Mouse (Mus musculus): Measurements from ENCODE around the gene Icam4.
A peak's percentile ranks its signal among the peaks of the same experiment; 100 is the strongest.
"Not testable (repeated sequence)": the region's sequence is repeated elsewhere in the genome, so short reads cannot be mapped to it uniquely, and the experiment has no call there.

The Icam4 gene

DNA sequence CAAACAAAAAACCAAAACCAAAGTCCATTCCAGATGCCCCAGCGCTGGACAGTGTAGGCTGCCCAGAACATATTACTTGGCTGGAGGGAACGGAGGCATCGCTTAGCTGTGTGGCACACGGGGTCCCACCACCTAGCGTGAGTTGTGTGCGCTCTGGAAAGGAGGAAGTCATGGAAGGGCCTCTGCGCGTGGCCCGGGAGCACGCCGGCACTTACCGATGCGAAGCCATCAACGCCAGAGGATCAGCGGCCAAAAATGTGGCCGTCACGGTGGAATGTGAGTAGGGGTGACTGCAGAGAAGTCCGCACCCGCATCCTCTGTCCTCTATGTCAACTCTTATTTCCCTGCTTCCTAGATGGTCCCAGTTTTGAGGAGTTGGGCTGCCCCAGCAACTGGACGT, 7.0 kb downstream of the Icam4 start:
- peak; percentile 89 for DNase-seq

DNA sequence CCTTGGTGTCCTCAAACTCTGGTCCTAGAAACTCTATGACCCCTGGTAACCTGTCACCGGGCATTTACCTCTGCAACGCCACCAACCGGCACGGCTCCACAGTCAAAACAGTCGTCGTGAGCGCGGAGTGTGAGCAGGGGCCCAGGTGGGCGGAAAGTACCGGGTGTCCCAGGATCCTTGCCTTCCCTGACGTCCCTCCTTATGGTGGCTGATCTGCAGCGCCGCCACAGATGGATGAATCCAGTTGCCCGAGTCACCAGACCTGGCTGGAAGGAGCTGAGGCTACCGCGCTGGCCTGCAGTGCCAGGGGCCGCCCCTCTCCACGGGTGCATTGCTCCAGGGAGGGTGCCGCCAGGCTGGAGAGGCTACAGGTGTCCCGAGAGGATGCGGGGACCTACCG, 7.5 kb downstream of the Icam4 start:
- peak; percentile 87 for DNase-seq

DNA sequence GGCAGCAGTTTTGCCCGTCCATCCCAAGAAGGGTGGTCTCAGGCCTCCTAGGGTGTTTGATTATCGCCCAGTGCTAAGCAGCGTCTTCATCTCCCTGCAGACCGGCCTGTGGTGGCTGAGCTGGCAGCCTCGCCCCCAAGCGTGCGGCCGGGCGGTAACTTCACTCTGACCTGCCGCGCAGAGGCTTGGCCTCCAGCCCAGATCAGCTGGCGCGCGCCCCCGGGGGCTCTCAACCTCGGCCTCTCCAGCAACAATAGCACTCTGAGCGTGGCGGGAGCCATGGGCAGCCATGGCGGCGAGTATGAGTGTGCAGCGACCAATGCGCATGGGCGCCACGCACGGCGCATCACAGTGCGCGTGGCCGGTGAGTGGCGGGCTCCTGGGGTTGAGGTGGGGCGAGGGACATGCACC, 8.3 kb downstream of the Icam4 start:
- DNase-seq = peak; percentile 89

DNA sequence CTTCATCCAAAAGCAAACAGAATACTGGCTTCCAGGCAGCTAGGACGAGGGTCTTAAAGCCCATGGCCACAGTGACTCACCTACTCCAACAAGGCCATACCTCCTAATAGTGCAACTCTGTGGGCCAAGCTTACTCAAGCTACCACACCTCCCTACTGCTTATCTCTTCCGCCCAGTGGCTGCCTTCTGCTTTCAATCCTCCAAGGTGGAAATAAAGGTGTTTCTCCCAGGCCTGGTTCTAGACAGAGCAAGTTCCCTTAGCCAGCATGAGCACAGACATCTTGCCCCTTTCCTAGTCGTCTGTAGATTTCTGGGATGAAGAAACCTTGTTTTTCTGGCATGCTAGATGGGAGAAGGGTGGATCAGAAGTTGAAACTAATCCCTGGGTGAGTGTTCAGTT, 10.6 kb downstream of the Icam4 start:
- DNase-seq = peak; percentile 83

DNA sequence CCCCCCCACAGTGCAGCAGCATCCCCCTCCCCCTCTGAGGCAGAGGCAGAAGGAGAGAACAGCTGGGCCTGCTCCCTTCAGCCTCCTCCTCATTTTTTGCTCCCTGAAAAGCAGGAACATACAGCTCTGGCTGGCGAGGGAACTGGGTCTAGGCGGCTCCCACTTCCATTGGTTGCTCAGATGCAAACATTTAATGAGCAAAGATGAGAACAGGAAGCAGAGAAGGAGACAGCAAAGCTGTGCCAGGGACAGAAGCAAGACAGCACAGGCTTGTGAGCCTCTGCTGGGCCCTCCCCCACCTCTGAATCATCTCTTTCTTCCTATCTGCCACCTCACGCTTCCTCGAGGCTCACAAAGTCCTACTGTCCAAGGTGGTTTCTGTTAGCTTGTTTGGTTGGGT, 12.1 kb downstream of the Icam4 start:
- DNase-seq = peak; percentile 55

DNA sequence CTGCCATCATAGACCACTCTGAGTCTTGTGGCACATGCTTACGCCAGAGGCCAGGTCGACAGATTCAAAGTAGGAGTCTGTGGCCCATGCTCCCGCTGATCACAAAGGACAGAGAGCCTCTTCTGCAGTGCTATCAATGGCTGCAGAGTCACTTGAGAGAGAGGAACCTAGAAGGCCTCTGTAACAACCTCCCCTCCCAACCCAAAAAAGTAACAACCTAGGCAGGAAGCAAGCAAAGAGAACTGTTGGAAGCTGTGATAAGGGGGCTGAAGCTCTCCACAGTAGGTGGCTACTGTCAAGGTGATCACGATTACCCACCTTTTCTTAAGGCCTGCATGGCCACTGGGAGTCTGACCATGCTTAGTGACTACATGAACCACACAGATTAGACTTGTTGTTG, 14.4 kb downstream of the Icam4 start:
- DNase-seq = no peak

DNA sequence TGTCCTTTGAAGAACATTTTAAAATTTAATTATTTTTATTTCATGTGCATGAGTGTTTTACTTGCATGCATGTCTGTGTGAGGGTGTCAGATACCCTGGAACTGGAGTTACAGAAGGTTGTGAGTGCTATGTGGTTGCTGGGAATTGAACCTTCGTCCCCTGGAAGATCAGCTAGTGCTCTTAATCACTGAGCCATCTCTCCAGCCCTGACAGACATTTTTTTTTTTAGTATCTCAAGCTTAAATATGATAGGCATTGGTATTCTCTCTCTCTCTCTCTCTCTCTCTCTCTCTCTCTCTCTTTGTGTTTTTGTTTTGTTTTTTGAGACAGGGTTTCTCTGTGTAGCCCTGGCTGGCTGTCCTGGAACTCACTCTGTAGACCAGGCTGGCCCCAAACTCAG, 15.6 kb downstream of the Icam4 start:
- DNase-seq = not testable (repeated sequence)

DNA sequence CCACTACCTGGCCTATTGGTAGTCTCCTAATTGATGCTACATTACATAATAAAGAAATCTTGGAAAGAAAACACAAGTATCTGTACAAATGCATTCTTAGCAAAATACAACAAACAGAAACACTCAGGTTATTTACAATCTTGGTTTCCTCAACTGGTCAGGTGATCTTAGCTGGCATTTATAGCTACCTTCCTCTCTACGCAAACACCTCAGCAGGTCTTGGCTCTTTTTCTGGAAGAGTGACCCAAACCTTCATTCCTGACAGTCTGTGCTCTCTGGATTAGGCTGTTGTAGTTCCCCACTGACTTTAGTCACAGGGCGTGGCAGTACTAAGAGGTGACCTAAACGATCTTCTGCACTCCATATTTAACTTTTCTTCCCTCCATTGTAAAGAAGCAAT, 16.1 kb downstream of the Icam4 start:
- peak; percentile 4 for DNase-seq

DNA sequence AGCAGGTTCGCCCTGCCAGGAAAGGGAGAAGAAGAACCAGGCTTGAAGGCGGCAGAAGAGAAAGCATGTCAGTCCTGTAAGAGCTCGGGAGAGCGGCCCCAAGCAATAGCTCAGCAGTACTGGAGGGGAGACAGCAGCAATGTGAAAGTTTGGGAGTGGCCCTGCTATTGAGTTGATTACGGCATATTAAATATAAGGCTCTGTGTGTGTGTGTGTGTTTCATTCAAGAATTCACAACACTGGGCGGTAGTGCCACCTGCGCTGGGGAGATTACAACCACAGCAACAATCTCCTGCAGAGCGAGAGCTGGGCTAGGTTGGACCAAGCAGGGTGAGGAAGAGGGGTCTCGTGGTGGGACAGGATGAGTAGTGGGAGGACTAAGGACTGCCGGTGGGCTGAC, 22.4 kb downstream of the Icam4 start:
- no peak for DNase-seq

DNA sequence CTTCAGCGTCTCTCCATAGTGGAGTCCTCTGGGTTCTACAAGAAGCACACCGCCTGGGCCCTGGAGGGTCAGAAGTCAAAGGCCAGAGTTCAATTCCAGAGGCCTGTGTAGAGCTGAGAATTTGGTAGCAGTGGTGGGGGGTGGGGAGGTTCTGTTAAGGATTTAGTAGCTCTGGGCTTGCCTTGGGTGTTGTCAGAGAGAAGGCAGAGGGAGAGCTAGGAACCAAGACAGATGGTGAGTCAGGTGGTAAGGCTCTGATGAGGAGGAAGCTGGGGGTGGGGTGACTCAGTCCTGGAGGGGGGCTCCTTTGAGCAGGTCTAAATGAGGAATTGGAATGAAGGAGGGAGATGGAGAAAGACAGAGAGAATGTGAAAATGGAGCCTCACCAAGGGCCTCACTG, 33.8 kb downstream of the Icam4 start:
- no peak for DNase-seq

DNA sequence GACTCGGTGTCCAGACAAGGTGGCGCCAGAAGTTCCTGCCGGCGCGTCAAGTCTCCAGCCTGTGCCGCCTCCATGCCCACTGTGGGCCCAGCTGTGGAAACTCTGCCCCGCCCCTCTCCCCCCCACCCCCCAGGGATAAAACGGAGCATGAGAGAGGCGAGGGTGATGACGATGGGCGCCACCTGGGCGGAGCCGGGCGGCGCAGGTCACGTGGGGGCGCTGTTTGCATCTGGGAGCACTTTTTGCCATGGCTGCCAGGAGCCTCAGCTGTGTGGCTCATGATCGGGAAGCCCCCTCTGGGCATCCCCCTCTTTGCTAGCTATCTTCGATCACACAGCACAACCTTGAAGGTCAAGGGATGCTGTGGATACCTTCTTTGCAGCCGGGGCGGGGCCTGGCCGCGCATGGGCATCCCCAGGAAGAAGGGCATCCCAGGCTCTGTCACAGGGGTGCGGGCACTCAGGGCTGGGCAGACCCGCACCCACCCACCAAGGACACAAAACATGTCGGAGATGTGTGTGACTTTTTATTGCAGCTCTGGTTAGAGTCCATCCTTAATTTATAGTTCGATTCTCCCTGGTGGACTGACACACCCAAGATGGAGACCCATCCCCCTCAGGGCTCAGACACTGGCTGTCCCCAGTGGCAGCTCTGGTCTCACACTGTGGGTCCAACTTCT, 38.0 kb downstream of the Icam4 start, which contains the start of gene Zglp1:
TSS of gene Zglp1 (minus strand) at position 88 of the 679 bp plus-strand sequence.
- DNase-seq = no peak

DNA sequence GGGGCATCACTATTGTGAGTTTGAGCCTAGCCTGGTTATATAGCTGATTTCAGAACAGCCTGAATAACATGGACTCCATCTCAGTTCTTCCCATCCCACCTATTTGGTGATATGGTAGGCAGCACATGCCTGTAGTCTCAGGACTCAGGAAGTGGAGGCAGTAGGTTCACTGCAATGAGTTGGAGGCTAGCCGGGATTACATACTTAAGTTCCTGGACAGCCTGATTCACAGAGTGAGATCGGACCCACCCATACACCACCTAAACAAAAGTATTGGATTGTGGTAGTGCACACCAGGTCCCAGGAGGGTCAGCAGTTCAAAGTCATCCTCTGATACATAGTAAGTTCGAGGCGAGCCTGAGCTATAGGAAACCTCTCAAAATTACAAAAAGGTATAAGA, 43.5 kb downstream of the Icam4 start:
- DNase-seq = no peak

DNA sequence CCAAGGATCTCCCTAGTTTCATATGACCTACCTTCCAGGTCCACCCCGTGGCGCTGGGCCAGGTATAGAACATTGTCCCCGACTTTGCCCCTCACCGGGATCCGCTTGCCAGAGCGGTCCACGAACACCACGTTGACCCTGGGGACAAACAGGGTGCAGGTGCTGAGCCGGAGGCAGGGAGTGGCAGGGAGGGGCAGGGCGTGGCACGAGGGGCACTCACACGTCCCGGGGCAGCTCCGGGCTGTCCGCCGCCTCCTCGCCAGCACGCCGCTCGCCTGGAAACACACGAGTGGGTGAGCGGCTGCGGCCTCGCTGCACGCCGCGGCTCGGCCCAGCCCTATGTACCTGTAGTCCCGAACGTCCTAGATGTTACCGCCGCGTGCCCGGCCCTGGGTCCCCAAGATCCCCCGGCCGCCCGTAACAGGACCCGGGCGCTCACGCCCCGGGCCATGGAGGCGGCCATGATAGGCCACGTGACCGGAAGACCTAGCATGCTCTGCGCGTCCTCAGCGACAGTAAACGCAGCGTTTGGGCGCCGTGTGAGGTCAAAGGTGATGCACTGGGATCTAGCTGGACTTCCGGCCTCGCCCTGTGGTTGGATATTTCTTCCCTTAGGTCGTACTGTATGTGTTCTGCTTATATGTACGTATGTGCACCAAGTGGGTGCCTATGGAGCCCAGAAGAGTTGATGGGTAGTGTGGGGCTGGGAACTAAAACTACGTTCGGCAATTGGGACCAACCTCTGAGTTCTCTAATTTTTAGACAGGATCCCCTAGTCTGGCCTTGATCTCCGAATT, 44.1 kb downstream of the Icam4 start, which contains the start of the genes Gm49373 and Fdx1l:
TSS of gene Gm49373 (minus strand) at position 53 of the 797 bp plus-strand sequence.
TSS of gene Fdx1l (minus strand) at position 571 of the 797 bp plus-strand sequence.
- DNase-seq = peak; percentile 99

DNA sequence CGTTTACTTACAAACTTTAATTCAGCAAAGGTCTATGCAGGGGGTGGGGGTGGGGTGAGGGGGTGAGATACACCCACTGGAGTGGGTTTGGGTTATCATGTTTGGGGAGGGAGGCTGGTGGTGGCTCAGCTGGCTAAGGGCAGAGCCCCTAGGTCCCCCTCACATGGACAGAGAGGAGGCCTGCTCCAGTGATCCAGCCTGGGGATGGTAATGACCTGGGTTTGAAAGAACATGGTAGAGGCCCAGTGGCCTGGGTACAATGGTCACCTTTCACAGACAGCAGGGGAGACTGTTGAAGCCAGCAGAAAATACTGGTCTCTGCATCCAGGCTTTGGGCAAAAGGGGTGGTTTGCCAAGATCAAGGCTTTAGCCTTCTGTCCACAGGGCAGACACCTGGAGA, 45.0 kb downstream of the Icam4 start:
- DNase-seq = peak; percentile 92

DNA sequence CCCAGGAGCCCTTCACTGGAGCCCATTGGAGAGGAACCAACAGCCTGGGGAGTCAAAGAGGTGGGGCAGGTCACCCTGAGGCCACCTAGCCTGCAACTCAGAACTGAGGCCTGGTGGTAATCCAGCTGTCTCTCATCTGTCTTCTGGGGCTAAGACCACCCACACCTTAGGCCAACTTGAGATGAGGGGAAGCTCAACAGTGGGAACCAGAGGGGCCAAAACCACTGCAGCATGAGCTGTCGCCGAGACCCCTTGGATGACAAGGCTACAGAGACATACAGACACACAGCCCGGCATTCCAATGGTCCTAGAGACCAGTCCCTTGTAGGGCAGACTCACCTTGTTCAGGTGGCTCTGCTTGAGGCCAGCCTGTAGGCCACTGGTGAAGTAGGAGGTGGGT, 46.5 kb downstream of the Icam4 start:
- peak; percentile 90 for DNase-seq

All from heart, adult 11 months (tissue).